Mouse (Mus musculus) B cell, adult 2 months (primary cell): ENCODE results near the gene Tex22.

Source experiments
- DNase-seq, 2 experiments: peaks; one replicate each; pipeline ENCODE4 v3.0.0; 2022

Tex22 gene

GRCm38 (mm10) chr12:113060178-113060577 is 14.1 kb upstream of the Tex22 start:
- no peak for DNase-seq

- DNase-seq: no peak
Observed at GRCm38 (mm10) chr12:113061606-113062005, 12.7 kb upstream of the Tex22 start.

GRCm38 (mm10) chr12:113062201-113062600 is 12.1 kb upstream of the Tex22 start:
- DNase-seq: no peak

GRCm38 (mm10) chr12:113063700-113064099 is 10.6 kb upstream of the Tex22 start:
- no peak for DNase-seq

GRCm38 (mm10) chr12:113068002-113068401 is 6.3 kb upstream of the Tex22 start:
- no peak for DNase-seq

GRCm38 (mm10) chr12:113069389-113069788 is 4.9 kb upstream of the Tex22 start:
- no peak for DNase-seq

GRCm38 (mm10) chr12:113071321-113071720 is 3.0 kb upstream of the Tex22 start:
- no peak for DNase-seq

- DNase-seq: no peak
Observed at GRCm38 (mm10) chr12:113071827-113072226, 2.5 kb upstream of the Tex22 start.

- DNase-seq: peak; percentile 16 to 24
Observed at GRCm38 (mm10) chr12:113073420-113074328, 628 bp upstream of the Tex22 start.

- DNase-seq: peak; percentile 90 to 91
Observed at GRCm38 (mm10) chr12:113075063-113075454, 757 bp downstream of the Tex22 start.

- no peak for DNase-seq
Observed at GRCm38 (mm10) chr12:113075486-113075885, 1.2 kb downstream of the Tex22 start.

- DNase-seq: no peak
Observed at GRCm38 (mm10) chr12:113087276-113087675, 13.0 kb downstream of the Tex22 start.

GRCm38 (mm10) chr12:113088026-113088425 is 13.7 kb downstream of the Tex22 start:
- no peak for DNase-seq

GRCm38 (mm10) chr12:113089107-113089506 is 14.8 kb downstream of the Tex22 start:
- DNase-seq: no peak

GRCm38 (mm10) chr12:113090053-113090452 is 15.8 kb downstream of the Tex22 start:
- no peak for DNase-seq

- no peak for DNase-seq
Observed at GRCm38 (mm10) chr12:113097040-113097439, 22.7 kb downstream of the Tex22 start.

GRCm38 (mm10) chr12:113097749-113098281 is 23.5 kb downstream of the Tex22 start, which contains the start of gene Mta1:
Mta1 (plus strand) TSS chr12:113098278.
- DNase-seq: peak; percentile 39 to 55

- DNase-seq: peak; percentile 18 to 48
Observed at GRCm38 (mm10) chr12:113098530-113099151, 24.3 kb downstream of the Tex22 start.

- peak in 1 of 2 experiments; percentile 13 for DNase-seq
Observed at GRCm38 (mm10) chr12:113099470-113100237, 25.4 kb downstream of the Tex22 start.

GRCm38 (mm10) chr12:113100448-113101076 is 26.3 kb downstream of the Tex22 start:
- DNase-seq: no peak

GRCm38 (mm10) chr12:113101251-113101960 is 27.1 kb downstream of the Tex22 start:
- DNase-seq: no peak

GRCm38 (mm10) chr12:113102461-113102860 is 28.2 kb downstream of the Tex22 start:
- peak; percentile 79 to 81 for DNase-seq
